Mouse (Mus musculus): ENCODE measurements around the gene Rgs3.

Gene Rgs3

DNA sequence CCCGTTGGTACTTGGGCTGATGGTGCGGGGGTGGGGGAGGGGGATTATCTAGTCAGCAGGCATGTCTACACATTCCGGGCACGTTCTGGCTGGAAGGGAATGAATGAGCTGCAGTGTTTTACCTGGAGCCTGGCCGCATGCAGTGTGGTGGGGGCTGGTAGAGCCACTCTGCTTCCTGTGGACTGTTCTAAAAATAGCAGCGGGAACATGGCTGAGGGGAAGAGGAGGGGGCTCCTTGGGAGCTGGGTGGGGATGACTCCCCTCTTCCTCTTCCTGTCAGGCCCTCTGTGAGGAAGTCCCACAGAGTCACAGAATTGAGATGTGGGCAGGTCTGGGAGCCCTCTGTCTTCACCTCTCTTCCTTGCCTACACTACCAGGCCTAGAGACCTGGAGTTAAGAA lies 103.7 kb downstream of the Rgs3 start:
- DNase-seq = peak; percentile 56

DNA sequence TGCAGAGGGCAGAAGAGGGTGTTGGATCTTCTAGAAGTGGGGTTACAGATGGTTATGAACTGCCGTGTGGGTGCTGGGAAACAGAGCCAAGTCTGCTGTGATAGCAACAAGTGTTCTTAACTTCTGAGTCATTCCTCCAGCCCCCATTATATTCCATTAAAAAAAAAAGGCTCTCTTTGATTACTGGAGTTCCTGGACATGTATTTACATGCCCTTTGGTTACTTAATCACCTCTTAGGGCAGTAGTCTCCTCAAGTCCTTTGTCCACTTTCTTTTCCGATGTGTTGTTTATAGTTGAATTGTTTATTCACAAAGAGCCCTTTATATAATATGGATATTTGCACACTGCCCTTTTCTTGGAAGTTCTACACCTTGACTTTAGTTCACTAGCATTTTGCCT lies 106.2 kb downstream of the Rgs3 start:
- no peak for DNase-seq

- DNase-seq = no peak
These were observed 109.0 kb downstream of the Rgs3 start for GRCm38 (mm10) chr4:62668666-62669065.

- DNase-seq = peak; percentile 72
These were observed 109.7 kb downstream of the Rgs3 start for GRCm38 (mm10) chr4:62669094-62670071.

- no peak for DNase-seq
These were observed 113.9 kb downstream of the Rgs3 start for GRCm38 (mm10) chr4:62673531-62674030.

DNA sequence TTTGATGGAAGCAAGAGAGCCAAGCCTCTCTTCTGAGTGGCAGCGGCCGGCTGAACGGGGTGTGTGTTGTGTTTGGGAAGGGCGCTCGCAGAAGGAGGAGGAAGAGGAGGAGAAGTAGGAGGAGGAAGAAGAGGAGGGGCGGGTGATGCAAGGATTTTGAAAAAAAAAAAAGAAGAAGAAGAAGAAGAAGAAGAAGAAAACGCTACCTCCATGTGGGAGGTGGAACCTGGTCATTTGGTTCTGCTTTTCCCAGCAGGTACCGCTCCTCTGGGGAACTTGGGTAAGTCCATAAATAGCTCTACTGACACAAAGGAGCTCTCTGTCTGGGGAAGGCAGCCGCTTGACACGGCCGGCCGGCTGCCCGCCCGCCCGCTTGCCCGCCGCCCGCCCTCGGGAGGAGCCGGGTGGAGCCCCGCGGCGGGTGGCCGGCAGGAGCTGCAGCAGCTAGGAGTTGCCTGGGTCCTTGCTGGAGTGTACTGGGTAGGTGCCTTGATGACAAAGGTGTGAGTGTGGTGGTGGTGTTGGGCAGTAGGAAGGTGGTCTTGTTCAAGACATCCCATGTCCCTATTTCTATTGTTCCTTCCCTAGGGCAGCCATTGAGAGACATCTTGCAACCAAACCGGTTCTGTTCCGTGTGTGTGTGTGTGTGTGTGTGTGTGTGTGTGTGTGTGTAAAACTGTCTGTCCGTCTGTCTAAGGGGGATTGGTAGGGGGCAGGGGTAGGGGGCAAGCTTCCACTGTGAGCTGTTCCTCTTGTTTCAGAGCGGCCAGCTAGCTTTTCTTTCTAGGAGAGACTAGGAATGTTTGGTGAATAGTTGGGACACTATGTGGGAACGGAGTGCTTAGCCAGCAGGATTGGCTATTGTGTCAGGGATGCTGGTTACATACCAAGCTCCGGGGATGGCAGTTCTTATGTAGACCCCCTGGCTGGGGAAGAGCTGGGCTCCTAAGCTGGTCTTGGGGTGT lies 114.7 kb downstream of the Rgs3 start:
- DNase-seq = peak; percentile 49

DNA sequence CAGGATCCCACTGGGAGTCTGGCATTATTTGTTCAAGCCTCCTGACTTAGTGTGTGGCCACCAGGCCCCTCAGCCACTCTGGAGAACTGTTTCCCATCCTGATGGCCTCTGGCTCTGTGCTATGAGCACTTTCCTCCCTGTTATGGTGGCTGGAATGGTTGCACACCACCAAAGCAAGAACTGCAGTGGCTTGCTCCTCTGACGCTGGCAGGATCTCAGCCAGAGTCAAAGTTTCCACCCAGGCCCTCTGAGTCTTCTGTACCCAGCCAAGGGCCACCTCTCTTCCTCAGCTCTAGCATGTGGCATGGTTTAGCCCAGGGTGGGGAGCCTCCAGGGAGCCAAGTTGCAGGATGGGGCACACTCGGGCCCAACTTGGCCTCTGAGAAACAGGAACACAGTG lies 115.7 kb downstream of the Rgs3 start:
- DNase-seq = no peak

GRCm38 (mm10) chr4:62677047-62677737 lies 117.5 kb downstream of the Rgs3 start:
- DNase-seq = no peak

- DNase-seq = no peak
These were observed 119.5 kb downstream of the Rgs3 start for GRCm38 (mm10) chr4:62679157-62679556.

GRCm38 (mm10) chr4:62681467-62681866 lies 121.8 kb downstream of the Rgs3 start:
- no peak for DNase-seq

GRCm38 (mm10) chr4:62682371-62682770 lies 122.7 kb downstream of the Rgs3 start:
- DNase-seq = no peak

DNA sequence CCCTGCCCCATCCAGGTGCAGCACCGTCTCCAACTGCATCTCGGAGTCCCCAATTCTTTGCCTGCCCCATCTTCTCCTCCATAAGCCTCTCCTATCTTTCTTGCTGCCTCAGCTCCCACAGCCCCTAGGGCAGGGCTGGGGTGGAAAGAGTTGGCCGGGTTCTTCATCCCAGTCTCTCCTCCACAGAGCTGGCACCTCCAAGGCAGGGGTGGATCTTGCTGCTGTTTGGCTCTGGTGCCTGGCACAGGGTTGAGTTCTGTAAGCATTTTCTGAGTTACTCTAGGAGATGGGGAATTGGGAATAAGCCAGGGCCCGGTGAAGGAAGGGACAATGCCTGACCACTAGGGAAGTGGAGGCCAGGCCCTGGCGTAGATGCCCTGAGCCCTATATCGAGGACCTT lies 123.5 kb downstream of the Rgs3 start:
- DNase-seq = no peak

GRCm38 (mm10) chr4:62684351-62684750 lies 124.7 kb downstream of the Rgs3 start:
- peak; percentile 85 for DNase-seq

DNA sequence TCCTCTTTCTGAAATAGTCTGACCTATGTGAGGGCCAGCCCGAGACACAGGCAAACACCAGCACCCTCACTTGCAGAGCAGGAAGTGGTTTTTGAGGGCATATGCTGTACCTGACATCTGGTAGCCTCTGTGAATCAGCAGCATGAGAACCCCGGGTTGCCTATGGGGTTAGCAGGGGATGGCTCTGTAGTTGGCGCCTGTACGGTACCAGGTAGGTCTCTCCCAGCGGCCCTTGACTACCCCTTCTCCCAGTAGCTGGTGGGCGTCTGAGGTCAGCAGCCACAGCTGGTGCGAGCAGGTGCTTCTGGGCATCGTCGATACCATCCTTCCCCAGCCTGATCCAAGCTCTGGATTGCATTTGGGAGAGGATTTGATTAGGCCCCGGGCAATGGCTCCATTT lies 125.6 kb downstream of the Rgs3 start:
- no peak for DNase-seq

DNA sequence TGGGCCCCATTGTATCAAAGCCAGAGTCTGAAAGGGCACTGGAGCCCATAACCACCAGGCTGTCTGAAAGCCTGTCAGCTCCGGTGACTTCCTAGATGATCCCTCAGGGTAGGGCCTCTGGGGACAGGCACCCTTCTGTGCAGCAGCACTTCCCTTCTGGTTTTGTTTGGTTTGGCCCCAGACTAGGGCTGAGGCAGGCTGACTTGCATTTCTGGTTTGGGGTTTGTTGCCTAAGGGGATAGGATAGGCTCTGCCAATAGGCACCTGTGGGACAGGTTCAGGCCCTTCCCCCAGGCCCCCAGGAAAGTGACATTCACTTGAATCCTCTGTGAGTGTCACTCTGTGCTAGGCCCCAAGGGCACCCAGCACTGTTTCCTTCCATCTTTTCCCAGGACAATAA lies 127.1 kb downstream of the Rgs3 start:
- no peak for DNase-seq

- DNase-seq = no peak
These were observed 128.5 kb downstream of the Rgs3 start for GRCm38 (mm10) chr4:62688142-62688541.

GRCm38 (mm10) chr4:62690997-62691396 lies 131.3 kb downstream of the Rgs3 start:
- peak; percentile 77 for DNase-seq

DNA sequence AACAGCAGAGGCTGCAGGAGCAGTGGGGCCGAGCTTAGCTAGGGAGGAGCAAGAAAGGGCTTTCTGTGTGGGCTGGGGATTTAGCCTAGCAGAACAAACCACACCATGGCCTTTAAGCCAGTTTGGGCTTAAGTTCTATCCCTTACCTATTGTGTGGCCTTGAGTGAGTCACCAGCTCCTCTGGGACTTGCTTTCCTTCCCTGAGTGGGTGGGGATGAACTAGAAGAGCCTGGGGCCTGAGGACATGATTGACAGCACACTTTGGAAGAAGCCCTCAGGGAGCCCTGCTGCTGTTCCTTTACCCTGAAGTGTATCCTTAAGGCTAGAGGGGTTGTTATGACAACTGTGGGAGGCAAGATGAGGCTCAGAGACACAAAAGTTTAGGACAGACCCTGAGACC lies 132.0 kb downstream of the Rgs3 start:
- no peak for DNase-seq

DNA sequence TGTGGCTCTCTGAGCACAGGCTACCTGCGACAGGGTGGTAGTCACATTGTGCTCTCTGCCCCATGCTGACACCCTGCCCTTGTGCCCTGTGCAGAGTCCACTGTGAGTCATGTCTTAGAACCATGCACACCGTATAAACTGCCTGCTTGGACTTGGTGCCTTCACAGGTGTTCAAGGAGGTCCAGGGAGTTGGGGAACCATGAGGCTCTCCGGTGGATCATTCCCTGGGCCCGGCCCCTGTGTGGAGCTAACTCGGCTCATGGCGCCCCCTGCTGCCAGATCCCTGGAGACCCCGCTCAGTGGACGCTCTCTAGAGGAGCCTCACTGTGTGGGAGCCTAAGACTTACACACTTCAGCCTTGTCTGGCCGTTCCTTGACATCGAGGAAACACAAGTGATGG lies 134.2 kb downstream of the Rgs3 start:
- peak; percentile 85 for DNase-seq

DNA sequence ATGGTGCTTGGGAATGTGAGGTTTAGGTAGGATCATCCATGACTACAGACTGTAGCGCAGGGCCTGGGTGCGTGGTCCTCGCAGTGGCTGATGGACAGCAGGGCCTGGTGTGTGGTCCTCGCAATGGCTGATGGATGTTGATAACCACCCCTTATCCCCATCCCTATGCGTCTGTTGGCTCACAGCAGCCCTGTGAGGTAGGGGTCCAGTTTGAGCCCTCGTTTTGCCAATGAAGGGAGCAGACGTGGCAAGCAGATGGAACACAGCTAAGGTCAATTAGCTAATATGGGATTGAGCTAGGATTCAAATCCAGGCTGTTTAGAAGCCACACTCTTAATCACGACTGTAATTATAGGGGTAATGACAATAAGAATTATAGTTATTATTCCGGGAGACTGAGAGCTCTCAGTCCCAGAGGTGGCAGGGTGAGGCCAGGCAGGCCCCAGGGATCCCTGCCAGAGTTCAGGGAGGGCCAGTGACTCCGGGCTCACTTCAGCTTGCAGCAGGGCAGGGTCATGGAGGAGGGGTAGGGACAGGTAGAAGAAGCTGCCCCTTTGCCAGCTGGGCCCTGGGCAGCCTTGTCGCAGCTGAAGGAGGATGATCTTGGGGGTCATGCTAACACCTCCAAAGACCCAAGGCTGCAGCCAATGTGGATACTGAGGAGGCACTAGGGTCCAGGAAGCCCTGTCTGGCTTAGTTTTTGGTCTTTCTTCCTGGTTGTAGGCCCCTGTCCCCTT lies 135.2 kb downstream of the Rgs3 start:
- no peak for DNase-seq

- DNase-seq = peak; percentile 73
These were observed 135.9 kb downstream of the Rgs3 start for GRCm38 (mm10) chr4:62695523-62695922.

DNA sequence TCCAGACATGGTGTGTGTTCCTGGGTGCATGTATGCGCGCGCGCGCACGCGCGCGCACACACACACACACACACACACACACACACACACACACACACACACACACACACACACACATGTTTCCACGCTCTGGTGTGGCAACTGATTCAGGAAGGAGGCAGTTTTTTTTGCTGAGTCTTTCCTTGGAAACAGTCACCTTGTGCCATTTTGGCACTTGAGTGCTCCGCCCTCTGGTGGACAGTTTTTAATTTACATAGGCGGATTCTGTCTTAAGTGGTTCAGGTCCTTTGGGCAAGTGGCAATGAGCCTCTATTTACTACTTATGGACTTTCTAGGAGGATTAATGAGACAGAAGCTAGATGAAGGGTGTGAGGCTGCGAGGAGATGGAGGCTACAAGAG lies 136.3 kb downstream of the Rgs3 start:
- DNase-seq = peak; percentile 79

All from kidney, postnatal 10 days (tissue).